Mouse (Mus musculus): ENCODE results near the gene Brsk2. TPM values are rescaled to one million over a fixed set of nuclear protein-coding genes. Genes with fewer than 3 reads are reported as not detected.
A peak's percentile ranks its signal among the peaks of the same experiment; 100 is the strongest.

Brsk2 gene
- polyA plus RNA-seq, 1 experiment from 2014 or later: 20.4 TPM

GRCm38 (mm10) chr7:141994121-141994520 is 44.6 kb downstream of the Brsk2 start:
- H3K4me3 ChIP-seq: no peak overlapping the region
- H3K27me3 ChIP-seq: no peaks in the 10 kb centered on the region
- no peak overlapping the region for H3K27ac ChIP-seq
- no peak overlapping the region for H3K9ac ChIP-seq
- H3K36me3 ChIP-seq (ENCODE audit: poor library complexity, severe bottlenecking): peaks cover 100% of the 10 kb centered on the region
- no peak overlapping the region for H3K4me2 ChIP-seq
- ATAC-seq: no peak
- 93% methylated on average over 4 of the region's 4 CpGs for WGBS
- no peaks in the 10 kb centered on the region for H3K9me3 ChIP-seq (replicated peaks)
- H3K4me1 ChIP-seq: no peaks in the 10 kb centered on the region

- no peaks in the 10 kb centered on the region for H3K9me3 ChIP-seq (replicated peaks)
- no peak overlapping the region for H3K4me2 ChIP-seq
- no peak for ATAC-seq
- peaks cover 99% of the 10 kb centered on the region for H3K36me3 ChIP-seq (ENCODE audit: poor library complexity, severe bottlenecking)
- no peak overlapping the region for H3K4me3 ChIP-seq
- H3K9ac ChIP-seq: no peak overlapping the region
- H3K27me3 ChIP-seq: no peaks in the 10 kb centered on the region
- 87% methylated on average over 3 of the region's 3 CpGs for WGBS
- peaks cover 8% of the 10 kb centered on the region; the same call in 1 of the 2 replicates for H3K4me1 ChIP-seq
- H3K27ac ChIP-seq: no peak overlapping the region
These were observed 51.1 kb downstream of the Brsk2 start for GRCm38 (mm10) chr7:142000661-142001060.

GRCm38 (mm10) chr7:142001597-142002340 is 52.2 kb downstream of the Brsk2 start:
- no peaks in the 10 kb centered on the region for H3K27me3 ChIP-seq
- H3K27ac ChIP-seq: no peak overlapping the region
- no peaks in the 10 kb centered on the region for H3K9me3 ChIP-seq (replicated peaks)
- peak; percentile 28 for ATAC-seq
- no peak overlapping the region for H3K9ac ChIP-seq
- H3K36me3 ChIP-seq (ENCODE audit: poor library complexity, severe bottlenecking): peaks cover 96% of the 10 kb centered on the region
- H3K4me1 ChIP-seq: peaks cover 8% of the 10 kb centered on the region; the same call in 1 of the 2 replicates
- WGBS: 69% methylated on average over 22 of the region's 22 CpGs
- H3K4me2 ChIP-seq: no peak overlapping the region
- no peak overlapping the region for H3K4me3 ChIP-seq

GRCm38 (mm10) chr7:142016562-142016961 is 67.0 kb downstream of the Brsk2 start:
- Histone ChIP-seq H3K27me3 (no peaks in the 10 kb centered on the region), H3K36me3 (ENCODE audit: poor library complexity, severe bottlenecking) (peaks cover 27% of the 10 kb centered on the region), H3K27ac (no peak overlapping the region), H3K4me2 (no peak overlapping the region), H3K4me3 (no peak overlapping the region), H3K9ac (no peak overlapping the region), H3K4me1 (no peaks in the 10 kb centered on the region), H3K9me3 (replicated peaks) (no peaks in the 10 kb centered on the region)
- 70% methylated on average over 1 of the region's 1 CpGs for WGBS
- no peak for ATAC-seq

GRCm38 (mm10) chr7:142019699-142020098 is 70.1 kb downstream of the Brsk2 start:
- H3K27me3 ChIP-seq: no peaks in the 10 kb centered on the region
- H3K4me2 ChIP-seq: no peak overlapping the region
- H3K9ac ChIP-seq: no peak overlapping the region
- 64% methylated on average over 2 of the region's 2 CpGs for whole genome bisulfite sequencing
- no peaks in the 10 kb centered on the region for H3K9me3 ChIP-seq (replicated peaks)
- H3K4me3 ChIP-seq: no peak overlapping the region
- H3K27ac ChIP-seq: no peak overlapping the region
- no peak for ATAC-seq
- peaks cover 11% of the 10 kb centered on the region for H3K36me3 ChIP-seq (ENCODE audit: poor library complexity, severe bottlenecking)
- no peaks in the 10 kb centered on the region for H3K4me1 ChIP-seq

- Histone ChIP-seq H3K27ac (no peak overlapping the region), H3K9ac (no peak overlapping the region; the same call in 1 of the 2 replicates), H3K4me1 (peaks cover 8% of the 10 kb centered on the region), H3K4me3 (no peak overlapping the region), H3K27me3 (no peaks in the 10 kb centered on the region), H3K36me3 (ENCODE audit: poor library complexity, severe bottlenecking) (0 out of 2 replicates have a peak, but pooled peaks cover 4% of the 10 kb centered on the region), H3K4me2 (no peak overlapping the region), H3K9me3 (replicated peaks) (no peaks in the 10 kb centered on the region)
- ATAC-seq: no peak
- 71% methylated on average over 3 of the region's 3 CpGs for WGBS
These were observed 71.3 kb downstream of the Brsk2 start for GRCm38 (mm10) chr7:142020827-142021226.

- Histone ChIP-seq H3K27ac (no peak overlapping the region), H3K4me1 (peaks cover 15% of the 10 kb centered on the region), H3K36me3 (ENCODE audit: poor library complexity, severe bottlenecking) (no peaks in the 10 kb centered on the region), H3K9ac (no peak overlapping the region), H3K4me2 (no peak overlapping the region), H3K4me3 (no peak overlapping the region), H3K9me3 (replicated peaks) (no peaks in the 10 kb centered on the region), H3K27me3 (no peaks in the 10 kb centered on the region)
- 77% methylated on average over 2 of the region's 2 CpGs for WGBS
- ATAC-seq: no peak
These were observed 75.6 kb downstream of the Brsk2 start for GRCm38 (mm10) chr7:142025196-142025595.

GRCm38 (mm10) chr7:142025926-142026325 is 76.4 kb downstream of the Brsk2 start:
- WGBS: 90% methylated on average over 4 of the region's 4 CpGs
- H3K27ac ChIP-seq: no peak overlapping the region
- no peaks in the 10 kb centered on the region for H3K9me3 ChIP-seq (replicated peaks)
- H3K4me1 ChIP-seq: peaks cover 15% of the 10 kb centered on the region
- no peaks in the 10 kb centered on the region for H3K36me3 ChIP-seq (ENCODE audit: poor library complexity, severe bottlenecking)
- no peak overlapping the region for H3K9ac ChIP-seq
- H3K4me2 ChIP-seq: no peak overlapping the region
- ATAC-seq: no peak
- H3K27me3 ChIP-seq: no peaks in the 10 kb centered on the region
- H3K4me3 ChIP-seq: no peak overlapping the region

GRCm38 (mm10) chr7:142030073-142030472 is 80.5 kb downstream of the Brsk2 start:
- Histone ChIP-seq H3K4me2 (no peak overlapping the region), H3K9me3 (replicated peaks) (no peaks in the 10 kb centered on the region), H3K9ac (no peak overlapping the region), H3K4me3 (no peak overlapping the region), H3K27me3 (no peaks in the 10 kb centered on the region), H3K4me1 (peaks cover 14% of the 10 kb centered on the region), H3K36me3 (ENCODE audit: poor library complexity, severe bottlenecking) (no peaks in the 10 kb centered on the region), H3K27ac (no peak overlapping the region)
- no peak for ATAC-seq

- no peaks in the 10 kb centered on the region for H3K27me3 ChIP-seq
- no peak overlapping the region for H3K4me2 ChIP-seq
- H3K36me3 ChIP-seq (ENCODE audit: poor library complexity, severe bottlenecking): no peaks in the 10 kb centered on the region
- ATAC-seq: no peak
- H3K4me1 ChIP-seq: peaks cover 4% of the 10 kb centered on the region; the same call in 1 of the 2 replicates
- 84% methylated on average over 2 of the region's 2 CpGs for WGBS
- H3K27ac ChIP-seq: no peak overlapping the region
- no peak overlapping the region for H3K9ac ChIP-seq
- H3K4me3 ChIP-seq: no peak overlapping the region
- no peaks in the 10 kb centered on the region for H3K9me3 ChIP-seq (replicated peaks)
These were observed 84.6 kb downstream of the Brsk2 start for GRCm38 (mm10) chr7:142034198-142034597.

GRCm38 (mm10) chr7:142035048-142035811 is 85.7 kb downstream of the Brsk2 start:
- Histone ChIP-seq H3K9ac (no peak overlapping the region), H3K4me1 (peaks cover 4% of the 10 kb centered on the region; the same call in 1 of the 2 replicates), H3K4me3 (no peak overlapping the region), H3K9me3 (replicated peaks) (no peaks in the 10 kb centered on the region), H3K27me3 (no peaks in the 10 kb centered on the region), H3K36me3 (ENCODE audit: poor library complexity, severe bottlenecking) (no peaks in the 10 kb centered on the region), H3K27ac (no peak overlapping the region), H3K4me2 (no peak overlapping the region)
- 79% methylated on average over 2 of the region's 2 CpGs for WGBS
- ATAC-seq: no peak

GRCm38 (mm10) chr7:142037553-142038170 is 88.1 kb downstream of the Brsk2 start:
- Histone ChIP-seq H3K27me3 (no peaks in the 10 kb centered on the region), H3K9ac (no peak overlapping the region), H3K4me3 (no peak overlapping the region), H3K36me3 (ENCODE audit: poor library complexity, severe bottlenecking) (no peaks in the 10 kb centered on the region), H3K4me2 (no peak overlapping the region), H3K4me1 (peaks cover 4% of the 10 kb centered on the region; the same call in 1 of the 2 replicates), H3K9me3 (replicated peaks) (no peaks in the 10 kb centered on the region), H3K27ac (no peak overlapping the region)
- WGBS: 75% methylated on average over 4 of the region's 4 CpGs
- 0 out of 2 replicates have a peak, but pooled peaks have one; percentile 51 for ATAC-seq

All from forebrain, embryonic 13.5 days (tissue).